Mouse (Mus musculus) left cerebral cortex, postnatal 4 days (tissue): ENCODE measurements around the gene Syt1. TPM values are rescaled to one million over a fixed set of nuclear protein-coding genes. Genes with fewer than 3 reads are reported as not detected.

Experiments
- DNase-seq: peaks from one replicate; pipeline ENCODE4 v3.0.0-alpha.2; 2022
- intact Hi-C: fragments of 180-260 bp; cut with DNase I; formaldehyde crosslinking; loops from one replicate; pipeline ENCODE4 v1.15.1; 2025
- total RNA-seq, 2 experiments: library from RNA; stranded (reverse); gene quantifications; 2 replicates each; pipeline ENCODE4 v1.2.3; 2021

Gene Syt1
- total RNA-seq, 2 experiments from 2014 or later = 424 to 437 TPM

DNA sequence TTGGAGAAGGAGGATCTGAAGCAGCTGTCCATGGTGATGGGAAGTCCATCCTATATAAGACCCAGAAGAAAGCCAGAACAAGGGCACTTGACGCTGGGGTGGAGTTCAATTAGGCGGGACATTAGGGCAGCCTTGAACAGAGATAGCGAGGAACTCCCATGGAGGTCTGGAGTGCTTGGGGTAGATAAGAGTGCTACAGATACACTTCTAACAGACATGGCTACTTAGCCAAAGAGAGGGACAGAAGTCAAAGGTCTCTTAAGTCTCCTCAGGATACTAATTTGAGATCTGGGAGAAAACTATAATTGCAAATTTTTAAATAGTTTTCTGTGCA, 428.4 kb downstream of the Syt1 start:
- intact Hi-C loops = no loop called here
- DNase-seq = no peak

DNA sequence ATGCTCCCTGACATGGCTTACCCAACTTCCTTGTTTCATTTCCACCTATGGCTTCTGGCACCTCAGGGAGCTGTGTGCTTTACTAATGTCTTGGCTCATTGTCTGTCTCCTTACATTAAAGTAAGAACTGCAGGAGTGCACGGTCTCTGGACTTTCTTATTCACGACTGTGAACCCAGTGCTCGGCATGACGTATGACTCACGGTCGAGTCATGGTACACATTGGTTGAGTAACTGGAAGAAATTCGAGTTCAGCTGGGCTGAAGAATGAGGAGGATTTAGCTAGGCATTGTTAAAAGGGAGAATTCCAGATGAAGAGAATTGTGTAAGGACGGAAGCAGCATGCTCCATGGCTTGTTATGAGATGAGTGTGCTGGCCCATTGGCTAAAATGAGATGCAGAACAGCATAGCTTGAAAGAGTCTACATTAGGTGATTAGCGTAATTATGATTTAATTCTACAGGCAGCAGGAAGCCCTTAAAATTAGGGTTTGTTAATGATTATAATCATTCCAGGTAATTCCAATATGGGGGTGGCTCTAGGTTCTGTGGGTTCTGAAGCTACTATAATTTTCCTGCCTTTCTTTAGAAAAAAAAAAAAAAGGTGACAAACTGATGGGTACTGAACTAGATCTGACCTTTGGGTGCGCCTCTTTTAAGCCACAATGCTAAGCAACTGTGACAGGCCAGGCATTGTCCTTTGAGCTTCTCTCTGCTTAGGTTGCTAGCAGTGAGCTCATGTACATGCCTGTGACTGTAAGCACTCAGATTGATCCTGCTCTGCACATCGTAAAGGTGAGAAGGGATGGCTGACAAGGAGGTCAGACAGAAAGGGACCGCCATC, 429.0 kb downstream of the Syt1 start:
- DNase-seq = no peak
- intact Hi-C loops = no loop called here

DNA sequence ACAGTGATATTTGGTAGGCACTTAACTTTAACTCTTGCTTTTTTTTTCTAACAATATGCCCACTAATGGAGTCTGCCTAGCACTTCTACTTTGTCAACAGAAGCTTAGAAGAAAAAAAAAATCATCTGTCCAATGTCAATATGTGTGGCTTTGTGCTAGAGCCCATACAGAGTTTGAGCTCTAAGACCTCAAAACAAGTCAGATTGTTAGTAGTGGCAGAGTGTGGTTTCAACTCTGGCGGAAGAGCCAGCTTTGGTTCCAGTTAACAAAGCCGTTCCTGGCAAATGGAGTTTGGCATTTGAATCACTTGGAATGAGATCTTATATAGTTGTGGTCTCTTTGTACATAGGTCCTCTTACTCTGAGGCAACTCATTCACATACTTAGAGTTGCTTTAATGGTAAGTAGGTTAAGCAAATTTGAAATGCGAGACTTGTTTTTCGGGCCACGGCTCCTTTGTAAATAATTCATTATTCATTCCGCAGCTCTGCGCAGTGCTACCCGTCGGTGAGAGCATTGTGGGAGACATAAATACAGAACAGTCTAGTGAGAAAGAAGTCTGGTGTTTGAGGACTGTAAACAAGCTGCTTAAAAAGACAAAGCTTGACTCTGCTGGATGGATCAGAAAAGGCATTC, 429.9 kb downstream of the Syt1 start:
- no peak for DNase-seq
- intact Hi-C loops = no loop called here

DNA sequence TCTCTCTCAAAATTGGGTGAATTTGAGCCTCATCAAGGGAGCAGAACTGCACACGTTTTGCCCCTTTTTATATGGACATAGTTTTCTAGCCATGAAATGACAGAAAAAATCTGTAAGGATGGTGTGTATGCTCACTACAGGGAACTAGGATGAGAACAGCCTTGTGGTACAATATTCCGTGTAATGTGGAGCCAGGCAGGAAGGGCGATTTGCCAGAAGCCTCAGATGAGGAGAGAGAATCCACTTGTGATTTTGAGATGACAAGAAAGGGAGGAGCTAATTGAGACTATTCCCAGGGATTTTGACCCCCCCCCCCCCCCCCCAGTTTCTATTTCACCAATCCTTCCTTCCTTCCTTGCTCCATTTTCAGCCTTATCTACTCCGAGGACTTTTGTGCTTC, 431.4 kb downstream of the Syt1 start:
- intact Hi-C loops = no loop called here
- peak; percentile 56 for DNase-seq

DNA sequence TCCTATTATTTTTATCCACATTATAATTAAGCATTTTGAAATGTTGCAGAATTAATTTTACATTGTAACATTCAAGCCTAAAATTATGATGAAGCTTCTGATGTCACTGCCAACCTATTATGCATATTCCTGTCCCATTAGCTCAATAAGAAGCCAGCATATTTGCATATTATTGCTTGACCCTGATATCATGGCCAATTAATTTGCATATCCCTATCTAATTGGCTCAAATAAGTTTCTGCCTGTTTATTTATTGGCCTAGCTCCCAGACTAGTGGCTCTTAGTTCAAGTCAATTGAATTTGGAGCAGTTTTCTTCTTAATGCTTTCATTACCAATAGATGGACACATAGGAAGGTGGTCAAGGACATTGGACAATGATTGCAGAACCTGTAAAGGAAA, 433.2 kb downstream of the Syt1 start:
- DNase-seq = no peak
- intact Hi-C loops = no loop called here

DNA sequence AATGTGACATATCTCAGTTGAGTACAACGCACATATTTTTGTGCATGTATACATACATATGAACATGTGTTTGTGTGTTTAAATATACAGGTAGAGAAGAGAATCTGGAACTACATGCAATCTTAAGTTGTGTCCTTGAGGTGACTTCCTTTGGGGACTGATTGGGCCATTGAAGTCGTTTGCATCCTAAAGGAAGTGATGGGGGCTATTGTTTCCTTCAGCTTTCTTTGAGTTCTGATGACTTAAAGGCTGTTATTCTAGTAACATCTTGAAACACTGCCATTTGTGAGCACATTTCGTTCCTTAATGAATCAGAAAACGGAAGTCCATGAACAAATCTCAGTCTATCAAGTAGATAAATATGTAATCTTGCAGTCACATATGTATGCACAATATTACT, 438.0 kb downstream of the Syt1 start:
- no peak for DNase-seq
- intact Hi-C loops = no loop called here

DNA sequence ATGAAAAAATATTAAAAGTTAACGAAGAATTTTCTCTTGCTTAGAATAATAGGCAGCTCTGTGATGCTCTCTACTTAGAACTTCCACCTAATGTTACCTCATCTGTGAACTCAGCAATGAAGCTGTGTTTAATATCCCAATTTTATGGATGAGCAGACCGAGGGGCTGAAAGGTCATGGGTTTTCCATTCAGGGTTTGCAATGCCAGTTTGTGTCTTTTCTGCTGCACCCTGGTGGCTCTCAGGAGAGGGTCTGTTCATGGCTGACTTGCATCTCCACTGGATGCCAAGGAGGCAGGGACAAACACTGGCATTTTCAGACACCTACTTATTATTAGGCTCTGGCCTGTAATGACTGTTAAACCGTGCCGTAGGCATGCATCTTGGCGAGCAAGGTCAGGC, 439.7 kb downstream of the Syt1 start:
- intact Hi-C loops = no loop called here
- no peak for DNase-seq

DNA sequence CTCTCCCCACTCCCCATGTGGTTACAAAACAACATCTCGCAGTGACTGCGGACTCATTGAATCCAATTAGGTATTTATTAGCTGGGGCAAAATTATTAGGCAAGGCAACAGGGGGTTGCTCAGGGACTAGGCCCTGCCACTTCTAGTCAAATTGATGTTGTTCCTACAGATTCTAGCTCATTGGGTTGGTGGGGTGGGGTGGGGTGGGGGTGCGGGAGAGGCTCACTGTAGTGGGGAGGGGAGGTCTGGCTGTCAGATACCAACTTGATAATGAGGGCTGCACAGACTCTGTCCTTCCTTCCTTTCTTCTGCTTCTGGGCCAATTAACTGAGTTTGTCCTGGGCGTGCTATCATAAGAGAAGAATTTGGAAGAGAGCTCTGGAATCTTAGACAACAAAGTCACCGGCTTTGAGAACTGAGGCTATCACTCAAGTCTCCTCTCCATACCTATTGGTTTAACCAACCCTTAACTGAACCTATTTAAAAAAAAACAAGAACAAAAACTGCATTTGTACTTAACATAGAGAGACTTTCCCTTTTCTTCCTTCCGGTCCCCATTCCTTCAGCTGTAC, 441.1 kb downstream of the Syt1 start:
- intact Hi-C loops = no loop called here
- no peak for DNase-seq

DNA sequence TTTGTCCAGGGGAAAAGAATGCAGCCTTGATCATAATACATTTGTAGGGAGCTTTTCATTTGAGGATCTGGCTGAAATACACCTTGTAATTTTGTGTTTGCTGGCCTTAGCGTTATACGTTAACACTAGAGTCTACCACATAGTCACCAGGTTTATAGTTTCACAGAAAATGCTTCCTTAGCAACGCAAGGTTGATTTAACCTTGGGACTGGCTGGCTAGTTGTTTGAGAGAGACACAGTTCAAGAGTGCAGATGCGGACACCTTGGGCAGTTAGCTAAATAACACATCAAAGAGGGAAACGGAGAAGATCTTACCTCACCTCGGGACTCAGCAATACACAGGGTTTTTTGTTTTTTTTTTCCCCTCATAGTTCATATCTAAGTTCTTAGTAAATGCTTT, 441.9 kb downstream of the Syt1 start:
- intact Hi-C loops = no loop called here
- DNase-seq = no peak

DNA sequence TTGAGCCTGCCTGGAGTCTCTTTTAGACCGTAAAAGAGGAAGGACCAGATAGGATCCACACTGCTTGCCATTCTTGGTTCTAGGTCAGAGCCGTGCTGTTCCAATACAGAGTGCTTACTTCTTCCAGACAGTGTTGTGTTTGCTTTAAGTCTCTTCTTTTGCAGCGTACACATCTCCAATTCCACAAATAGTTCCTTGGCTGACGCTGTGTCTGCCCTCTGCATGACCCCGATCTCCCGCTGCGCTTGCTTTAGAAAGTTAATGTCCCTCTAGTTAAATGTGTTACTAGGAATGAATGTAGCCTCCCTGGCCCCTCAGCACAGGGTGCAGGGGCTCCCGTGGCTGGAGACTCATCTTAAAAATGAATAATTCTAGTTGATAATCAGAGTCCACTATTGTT, 442.6 kb downstream of the Syt1 start:
- no peak for DNase-seq
- intact Hi-C loops = no loop called here

DNA sequence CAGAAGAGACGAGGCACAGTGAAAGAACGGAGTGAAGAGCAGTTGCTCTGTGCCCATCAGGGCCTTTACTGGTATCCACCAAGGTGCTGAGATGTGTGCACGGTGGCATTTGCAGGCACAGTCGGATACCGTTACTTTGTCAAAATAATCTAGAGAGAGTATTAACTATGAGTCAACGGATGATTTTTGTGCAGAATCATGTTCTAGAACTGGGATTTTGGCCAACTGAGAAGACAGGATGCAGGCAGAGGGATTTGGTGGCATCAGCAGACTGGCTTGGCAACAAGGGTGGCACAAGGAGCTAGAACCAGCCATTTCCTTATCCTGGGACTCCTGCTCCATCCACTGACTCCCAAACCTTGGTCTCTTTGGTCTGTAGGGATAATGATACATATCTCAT, 443.3 kb downstream of the Syt1 start:
- no peak for DNase-seq
- intact Hi-C loops = no loop called here

DNA sequence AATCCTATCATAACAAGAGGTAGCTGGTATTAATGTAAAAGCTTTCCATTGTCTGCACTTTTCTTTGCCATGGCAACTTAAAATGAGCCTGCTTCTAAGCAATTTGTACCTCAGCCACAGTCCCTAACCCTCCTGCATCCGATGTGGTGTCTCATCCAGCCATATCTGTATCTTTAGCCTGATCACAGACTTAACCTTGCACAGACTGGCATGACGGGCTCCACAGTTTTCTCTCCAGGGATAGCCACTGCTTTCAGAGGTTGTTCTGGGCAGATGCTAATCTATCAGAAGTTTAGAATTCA, 451.2 kb downstream of the Syt1 start:
- intact Hi-C loops = no loop called here
- no peak for DNase-seq

DNA sequence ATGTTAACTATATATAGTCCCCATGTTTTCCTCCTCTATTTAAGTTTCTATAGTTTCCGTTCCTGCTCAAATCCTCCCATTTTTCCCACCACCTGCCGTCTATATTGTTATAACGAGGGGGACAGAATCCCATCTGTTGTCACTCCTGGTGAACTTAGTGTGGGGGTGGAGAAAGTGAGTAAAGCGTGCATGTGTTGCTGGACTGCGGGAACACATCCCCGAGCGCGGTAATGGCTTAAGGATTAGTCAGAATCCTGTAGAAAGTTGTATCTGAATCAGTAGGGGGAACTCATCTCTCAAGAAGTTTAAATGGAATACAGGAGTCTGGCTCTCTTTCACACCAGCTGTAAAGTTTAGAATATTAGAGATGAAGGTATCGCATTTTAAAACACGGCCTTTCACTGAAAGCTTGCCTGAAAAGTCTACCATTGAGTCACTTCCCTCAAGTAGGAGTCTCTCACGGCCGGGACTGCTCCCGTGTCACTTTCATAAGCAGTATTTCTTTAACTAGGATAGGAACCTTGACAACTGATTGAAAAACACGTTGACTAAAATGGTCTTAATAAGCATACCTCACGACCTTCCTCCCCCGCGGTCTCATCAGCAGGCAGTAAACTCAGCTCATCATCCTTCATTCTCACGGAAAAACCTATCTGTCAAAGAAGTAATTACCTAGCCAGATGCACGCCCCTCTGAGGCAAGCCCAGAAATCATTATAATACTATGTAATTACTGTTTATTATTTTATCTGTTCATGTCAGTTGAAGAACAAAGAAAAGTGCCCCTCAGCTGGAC, 451.8 kb downstream of the Syt1 start:
- intact Hi-C loops = no loop called here
- no peak for DNase-seq

DNA sequence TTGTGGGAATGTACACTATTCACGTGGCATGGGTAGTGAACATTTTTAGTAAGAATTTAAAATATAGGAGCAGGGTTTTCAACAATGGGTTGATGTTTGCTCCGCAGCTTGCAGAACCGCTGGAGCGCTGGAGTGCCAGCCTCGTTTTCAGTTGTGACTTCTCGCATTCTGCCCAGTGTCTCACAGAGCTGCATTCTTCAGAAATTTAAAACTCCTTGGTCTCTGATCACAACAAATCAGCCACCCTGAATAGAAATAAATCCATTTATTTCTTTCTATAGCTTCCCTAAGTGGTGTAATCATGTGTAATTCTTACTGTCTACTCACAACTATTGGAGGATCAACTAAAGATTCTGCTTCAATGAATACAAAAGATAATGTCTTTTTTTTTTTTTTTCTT, 458.2 kb downstream of the Syt1 start:
- intact Hi-C loops = no loop called here

DNA sequence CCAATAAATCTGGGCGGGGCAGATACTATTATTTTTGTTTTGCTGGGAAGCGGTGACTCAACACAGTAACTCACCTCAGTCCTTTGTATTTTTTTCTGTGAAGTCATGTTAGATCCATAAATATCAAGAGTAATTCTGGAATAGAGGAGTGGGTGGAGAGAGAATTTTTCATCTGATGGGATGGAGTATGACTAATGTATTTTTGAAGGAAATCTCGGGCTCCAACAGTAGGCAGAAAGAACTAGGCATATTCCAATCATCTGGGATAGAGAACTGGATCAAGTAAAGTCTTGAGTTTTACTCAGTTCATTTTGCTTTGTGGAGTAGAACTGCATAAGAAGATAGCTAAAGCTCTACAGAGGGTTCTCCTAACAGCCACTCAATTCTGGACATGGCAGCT, 465.1 kb downstream of the Syt1 start:
- no peak for DNase-seq
- intact Hi-C loops = no loop called here

More for the DNA sequence above, 458.2 kb downstream of the Syt1 start:
- no peak for DNase-seq

DNA sequence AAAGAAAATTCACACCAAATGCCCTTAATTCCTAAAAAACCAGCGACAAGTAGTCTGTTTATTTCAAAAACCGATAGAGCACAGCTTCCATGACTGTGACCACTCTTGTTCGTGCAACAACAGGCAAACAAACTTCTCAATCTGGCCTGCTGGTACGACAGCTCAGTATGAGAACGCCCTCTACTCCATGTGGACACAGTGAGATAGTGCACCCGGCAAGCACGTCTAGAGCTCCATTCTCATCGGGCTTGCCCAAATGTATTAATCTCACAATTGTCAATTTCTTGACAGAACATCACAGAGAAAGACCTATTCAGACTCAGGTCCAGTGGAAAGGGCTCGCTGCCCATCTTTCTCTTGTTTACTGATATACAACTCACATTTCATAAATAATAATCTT, 469.2 kb downstream of the Syt1 start:
- intact Hi-C loops = no loop called here
- no peak for DNase-seq

DNA sequence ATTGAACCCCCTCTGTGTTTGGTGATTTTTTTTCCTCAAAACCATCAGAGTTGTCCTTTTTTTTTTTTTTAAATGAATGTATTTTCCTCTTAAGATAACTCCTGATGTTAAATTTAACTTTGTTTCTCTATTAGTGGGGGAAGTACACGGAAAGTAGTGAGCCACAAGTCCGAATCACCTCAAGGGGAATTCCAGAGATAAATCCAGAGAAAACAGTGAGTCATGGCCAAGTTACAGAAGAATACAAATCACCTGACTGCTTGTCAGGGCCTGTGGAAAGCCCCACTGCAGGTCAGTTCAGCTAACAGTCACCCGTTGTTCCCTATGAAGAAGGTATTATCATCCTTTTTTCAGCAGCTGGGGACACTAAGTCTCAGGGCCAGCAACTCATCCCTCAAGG, 472.2 kb downstream of the Syt1 start:
- no peak for DNase-seq
- intact Hi-C loops = no loop called here

DNA sequence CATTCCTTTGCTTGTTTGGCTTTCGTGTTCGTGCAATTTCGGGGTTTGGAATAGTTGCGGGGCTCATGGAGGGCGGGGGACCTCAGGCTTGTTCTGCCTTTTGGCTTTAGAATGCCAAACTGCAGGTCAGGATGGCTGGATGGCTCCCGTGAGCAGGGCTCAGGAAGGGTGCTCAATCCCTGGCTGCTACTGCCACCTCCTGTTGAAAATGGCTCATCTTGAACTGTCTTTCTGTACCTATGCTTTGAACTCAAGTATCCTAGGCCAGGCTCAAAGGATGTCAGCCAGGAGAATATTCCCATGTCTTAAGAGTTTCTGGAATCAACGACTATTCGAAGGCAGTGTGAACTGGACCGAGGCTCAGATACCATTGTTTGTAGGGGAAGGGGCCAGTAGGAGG, 473.1 kb downstream of the Syt1 start:
- DNase-seq = no peak
- intact Hi-C loops = no loop called here

DNA sequence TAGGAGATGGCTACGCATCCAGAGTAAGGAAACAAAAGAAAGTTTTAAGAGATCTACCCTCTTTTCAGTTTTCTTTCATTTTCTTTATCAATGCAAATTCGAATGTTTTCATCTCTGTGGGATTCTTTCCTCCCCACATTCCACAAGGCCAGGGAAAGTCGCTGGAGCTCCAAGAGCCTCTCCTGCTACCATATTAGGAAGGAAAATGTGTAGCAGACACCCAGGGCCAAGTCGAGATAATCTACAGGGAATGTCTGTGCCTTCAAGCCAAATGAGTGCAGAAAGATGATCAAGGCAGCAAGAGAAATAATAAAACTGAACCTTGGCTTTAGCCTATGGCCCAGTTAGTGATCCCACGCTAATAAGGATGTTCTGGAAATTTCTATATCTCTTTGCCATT, 474.9 kb downstream of the Syt1 start:
- intact Hi-C loops = no loop called here
- DNase-seq = no peak

DNA sequence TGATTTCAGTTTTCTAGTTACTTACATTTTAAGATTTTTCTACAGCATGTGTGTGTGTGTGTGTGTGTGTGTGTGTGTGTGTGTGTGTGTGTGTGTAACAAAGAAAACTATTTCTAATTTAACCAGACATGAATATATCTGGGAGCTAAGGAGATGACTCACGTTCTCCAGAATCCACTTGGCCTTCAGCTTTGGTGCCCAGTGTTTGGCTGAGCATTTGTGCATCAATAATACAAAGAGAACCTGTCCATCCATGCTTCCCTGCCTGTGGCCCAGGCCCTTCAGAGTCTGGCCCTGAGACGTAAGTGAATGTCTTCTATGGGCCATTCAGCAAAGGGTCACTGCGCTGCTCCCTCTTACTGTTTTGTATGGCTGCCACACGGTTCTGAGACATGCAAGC, 476.7 kb downstream of the Syt1 start:
- intact Hi-C loops = no loop called here
- DNase-seq = no peak

DNA sequence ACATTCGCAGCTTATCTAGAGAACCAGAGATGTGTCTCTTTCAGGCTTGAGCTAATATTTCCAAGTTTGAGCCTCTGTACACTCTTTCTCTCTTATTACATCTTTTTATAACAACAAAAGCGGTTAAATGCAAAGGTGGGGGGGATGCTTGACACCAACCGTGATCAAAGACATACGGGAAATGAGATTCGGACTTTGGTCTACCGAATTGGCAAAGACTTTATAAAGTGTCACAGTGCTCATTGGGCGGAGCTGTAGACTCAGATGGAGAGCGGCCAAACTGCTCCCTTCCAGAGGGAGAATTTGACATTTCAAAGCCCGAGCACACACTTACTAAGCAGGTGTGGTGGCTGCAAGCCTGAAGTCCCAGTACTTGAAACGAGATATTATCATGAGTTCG, 477.9 kb downstream of the Syt1 start:
- intact Hi-C loops = no loop called here
- no peak for DNase-seq

DNA sequence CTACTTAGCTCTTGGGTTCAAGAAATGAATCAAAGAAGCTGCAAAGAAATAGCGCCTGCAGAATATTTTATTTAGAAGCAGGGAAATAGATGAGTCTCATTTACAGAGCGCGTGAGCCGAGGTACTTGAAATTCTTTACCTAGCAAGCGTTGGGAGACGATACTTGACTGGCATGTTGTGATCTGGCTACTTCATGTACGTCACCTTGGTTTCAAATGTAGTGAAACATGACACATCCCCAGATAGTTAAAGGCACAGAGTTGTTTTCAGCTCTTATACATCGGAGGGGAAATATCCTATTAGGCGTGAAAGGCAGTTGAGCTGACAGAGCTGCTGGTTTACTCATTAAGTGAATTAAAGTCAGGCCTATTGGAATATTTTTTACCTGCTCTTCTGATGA, 478.5 kb downstream of the Syt1 start:
- intact Hi-C loops = no loop called here
- DNase-seq = no peak
